Mouse (Mus musculus): Measurements from ENCODE around the gene Sema6b.
"Not testable (repeated sequence)": the region's sequence is repeated elsewhere in the genome, so short reads cannot be mapped to it uniquely, and the experiment has no call there.

Sema6b gene

DNA sequence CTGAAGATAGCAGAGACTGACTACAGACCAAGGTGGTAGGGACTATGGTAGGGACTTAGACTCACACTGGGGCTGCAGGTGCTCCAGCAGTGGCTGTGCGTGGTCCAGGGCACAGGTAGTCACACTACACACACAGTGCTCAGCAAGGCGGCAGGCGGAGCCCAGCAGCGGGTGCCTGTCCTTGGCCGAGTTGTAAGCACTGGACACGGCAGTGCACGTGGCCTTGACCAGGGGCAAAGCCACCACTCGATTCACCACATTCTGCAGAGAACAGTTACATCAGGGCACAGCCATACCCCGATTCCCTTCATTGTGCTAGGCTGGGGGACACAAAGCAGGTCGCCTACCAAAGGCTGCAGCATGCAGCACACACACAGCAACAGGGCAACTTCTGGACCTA lies 23.9 kb downstream of the Sema6b start:
- DNase-seq: no peak

DNA sequence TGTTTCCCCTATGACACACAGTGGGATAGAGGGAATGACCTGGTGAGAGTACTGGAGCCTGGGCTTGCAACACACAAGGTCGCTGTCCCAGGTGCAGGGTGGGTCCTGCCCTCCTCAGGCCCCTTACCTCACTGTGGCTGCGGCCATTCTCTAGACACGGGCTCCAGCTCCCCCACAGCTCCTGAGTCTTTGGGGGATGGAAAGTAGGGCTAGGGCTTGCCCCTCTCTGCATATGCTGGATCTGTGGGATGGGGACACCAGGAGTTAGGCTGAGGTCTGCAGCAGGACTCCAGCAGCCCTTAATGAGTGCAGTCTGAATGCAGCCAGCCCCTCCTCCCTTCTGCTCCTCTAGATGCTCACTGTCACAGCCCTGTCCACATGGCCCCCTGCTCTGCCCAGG lies 27.4 kb downstream of the Sema6b start:
- no peak for DNase-seq

DNA sequence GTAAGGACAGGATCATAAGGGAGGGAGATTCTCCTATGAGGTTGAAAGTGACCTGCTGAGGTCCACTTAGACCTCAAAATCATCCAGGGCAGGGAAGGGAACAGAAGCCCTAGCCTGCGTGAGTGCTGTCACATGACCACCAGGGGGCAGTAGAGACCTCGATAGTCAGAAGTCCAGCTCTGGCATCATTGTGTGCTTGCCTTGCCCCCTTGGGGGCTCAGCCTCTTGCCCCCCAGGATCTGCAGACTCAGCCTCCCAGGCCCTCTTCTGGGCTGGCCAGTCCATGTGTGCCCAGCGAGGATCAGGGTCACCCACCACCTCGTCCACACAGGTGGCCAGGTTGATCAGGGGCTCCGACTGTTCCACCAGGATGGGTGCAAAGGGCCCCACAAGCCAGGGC lies 28.3 kb downstream of the Sema6b start:
- DNase-seq: peak; percentile 85

DNA sequence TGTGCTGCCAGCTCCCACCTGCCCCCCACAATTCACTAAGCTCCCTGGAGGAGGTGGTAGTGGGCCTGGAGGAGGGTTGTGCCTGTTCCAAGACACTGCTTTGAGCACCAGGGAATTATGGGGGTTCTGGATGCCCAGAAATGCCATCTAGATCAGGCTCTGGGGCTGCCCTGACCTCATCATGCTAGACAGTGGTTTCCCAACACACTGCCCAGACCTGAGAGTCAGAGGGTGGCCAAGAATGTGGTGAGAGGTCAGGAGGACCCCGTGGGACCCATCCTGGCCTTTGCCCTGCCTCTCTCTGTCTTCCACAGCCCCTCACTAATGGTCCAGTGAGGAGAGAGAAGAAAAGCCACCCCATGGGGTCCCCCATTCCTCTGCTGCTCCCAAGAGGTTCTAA lies 29.1 kb downstream of the Sema6b start:
- DNase-seq: no peak

DNA sequence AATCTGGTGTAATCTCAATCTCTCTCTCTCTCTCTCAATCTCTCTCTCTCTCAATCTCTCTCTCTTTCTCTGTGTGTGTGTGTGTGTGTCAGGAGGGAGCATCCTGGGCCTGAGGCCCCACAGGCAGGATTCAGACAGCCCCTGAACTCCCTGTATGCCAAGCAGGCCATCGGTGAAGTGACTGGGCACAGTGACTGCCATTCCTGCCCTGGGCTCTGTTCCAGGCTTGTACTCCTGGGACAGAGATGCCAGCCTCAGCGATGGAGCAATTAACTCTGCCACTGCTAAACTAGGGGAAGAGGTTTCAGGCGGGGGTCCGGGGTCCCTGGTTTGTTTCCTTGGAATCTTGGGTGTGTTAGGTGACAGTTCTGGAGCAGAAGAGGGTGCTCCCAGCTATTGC lies 29.6 kb downstream of the Sema6b start:
- no peak for DNase-seq

DNA sequence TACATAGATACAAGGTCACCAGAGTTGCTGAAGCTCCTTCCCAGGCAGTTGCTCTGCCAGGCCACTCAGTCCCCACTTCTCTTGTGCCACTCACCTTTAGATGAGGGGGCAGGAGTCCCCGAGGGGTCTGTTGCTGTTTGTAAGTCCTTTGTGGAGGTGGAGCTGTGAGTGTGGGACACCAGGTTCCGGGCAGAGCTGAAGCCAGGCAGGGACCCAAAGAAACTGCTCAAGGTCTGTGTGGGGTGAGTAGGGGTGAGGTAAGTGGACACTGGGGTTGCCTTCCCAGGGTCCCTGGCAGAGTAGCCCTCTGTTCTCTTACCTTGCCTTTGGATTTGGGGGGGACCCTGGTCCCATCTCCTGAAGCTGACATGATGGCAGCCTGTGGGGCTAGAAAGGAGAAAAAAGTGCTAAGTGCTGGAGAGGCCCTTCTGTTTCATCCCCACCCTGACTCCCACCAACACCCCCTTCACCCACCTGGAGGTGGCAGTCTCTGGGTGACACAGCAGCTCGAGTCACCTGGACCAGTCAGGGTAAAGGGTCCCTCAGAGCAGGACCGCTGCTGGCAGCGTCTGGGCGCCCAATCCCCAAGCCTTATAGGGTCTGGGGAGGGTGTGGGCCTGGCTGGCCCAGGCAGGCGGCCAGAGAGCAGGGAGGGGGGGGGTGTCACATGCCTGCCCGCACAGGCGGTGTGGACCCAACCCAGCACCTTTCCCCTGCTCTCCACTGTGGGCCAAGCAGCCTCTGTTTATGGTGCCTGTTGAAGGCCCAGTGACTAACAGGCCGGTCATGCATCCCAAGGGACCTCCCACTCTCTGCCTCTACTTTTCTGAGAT lies 30.7 kb downstream of the Sema6b start, which contains the start of gene Plin4:
Plin4 (minus strand) TSS at position 585 of the 833 bp plus-strand sequence.
- no peak for DNase-seq

DNA sequence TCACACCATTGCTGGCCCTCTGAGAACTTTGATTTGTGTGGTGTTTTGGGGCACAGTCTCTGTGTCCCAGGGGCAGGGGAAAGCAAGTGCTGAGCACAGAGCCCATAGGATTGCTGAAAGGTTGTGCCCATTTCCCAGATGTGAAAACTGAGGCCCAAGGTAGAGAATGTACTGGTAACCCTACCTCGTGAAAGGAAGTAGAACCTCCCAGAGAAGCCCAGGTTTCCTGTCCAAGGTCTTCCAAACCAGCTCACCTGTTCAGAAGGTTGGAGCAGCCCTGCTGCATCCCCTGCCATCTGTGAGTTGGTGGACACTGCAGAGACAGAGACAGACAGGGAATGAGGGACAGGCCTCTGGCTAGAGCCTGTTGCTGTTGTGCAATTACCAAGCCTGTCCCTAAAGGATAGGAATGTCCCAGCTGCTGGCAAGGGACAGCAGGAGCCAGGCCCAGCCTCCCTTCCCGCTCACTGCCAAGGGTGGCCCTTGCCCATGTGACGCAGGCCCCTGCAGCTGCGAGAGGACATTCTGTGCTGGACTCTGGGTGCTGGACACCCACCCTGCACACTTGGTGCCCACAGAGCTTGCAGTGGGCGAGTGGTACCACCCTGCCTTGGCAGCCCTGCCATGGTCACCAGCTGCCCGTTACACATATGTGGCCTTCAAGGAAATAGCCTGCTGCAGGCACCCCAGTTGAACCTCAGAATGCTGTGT lies 31.7 kb downstream of the Sema6b start:
- no peak for DNase-seq

DNA sequence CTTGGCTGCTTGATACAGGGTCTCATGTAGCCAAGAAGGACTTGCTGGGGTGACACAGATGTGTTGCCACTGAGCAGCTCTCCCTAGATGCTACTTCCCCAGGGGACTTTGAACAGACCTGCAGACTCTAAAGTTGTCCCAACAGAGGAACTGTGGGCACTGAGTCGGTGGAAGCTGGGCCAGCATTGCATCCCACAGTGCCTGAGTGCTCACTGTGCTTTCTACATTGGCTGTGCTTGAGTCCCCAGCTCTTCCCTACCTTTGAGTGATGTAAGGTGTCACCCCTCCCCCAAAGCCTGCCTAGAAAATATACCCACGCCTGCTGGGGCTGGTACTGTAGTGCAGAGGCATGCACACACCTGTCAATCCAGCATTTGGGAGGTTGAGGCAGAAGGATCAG lies 32.4 kb downstream of the Sema6b start:
- DNase-seq: no peak

DNA sequence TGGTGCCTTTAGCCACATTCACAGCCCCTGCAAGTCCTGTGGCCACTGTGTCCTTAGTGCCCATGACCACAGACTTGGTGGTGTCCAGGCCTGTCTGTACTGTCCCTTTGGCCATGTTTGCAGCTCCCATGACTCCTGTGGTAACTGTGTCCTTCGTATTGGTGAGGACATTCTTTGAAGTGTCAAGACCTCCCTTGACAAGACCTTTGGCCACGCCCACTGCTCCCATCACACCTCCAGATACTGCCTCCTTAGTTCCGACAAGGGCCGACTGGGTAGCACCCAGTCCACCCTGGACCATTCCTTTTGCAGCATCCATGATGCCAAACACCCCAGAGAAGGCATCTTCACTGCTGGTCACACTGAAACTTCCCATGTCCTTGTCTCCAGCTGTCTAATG lies 33.2 kb downstream of the Sema6b start:
- no peak for DNase-seq

DNA sequence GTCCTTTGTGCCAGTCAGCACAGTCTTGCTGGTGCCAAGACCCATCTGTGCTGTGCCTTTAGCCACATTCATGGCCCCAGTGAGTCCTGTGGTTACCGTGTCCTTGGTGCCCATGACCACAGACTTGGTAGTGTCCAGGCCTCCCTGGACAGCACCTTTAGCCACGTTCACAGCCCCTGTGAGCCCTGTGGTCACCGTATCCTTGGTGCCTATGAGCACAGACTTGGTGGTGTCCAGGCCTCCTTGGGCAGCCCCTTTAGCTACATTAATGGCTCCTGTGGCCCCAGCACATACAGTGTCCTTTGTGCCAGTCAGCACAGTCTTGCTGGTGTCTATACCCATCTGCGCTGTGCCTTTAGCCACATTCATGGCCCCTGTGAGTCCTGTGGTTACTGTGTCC lies 33.7 kb downstream of the Sema6b start:
- DNase-seq: not testable (repeated sequence)

DNA sequence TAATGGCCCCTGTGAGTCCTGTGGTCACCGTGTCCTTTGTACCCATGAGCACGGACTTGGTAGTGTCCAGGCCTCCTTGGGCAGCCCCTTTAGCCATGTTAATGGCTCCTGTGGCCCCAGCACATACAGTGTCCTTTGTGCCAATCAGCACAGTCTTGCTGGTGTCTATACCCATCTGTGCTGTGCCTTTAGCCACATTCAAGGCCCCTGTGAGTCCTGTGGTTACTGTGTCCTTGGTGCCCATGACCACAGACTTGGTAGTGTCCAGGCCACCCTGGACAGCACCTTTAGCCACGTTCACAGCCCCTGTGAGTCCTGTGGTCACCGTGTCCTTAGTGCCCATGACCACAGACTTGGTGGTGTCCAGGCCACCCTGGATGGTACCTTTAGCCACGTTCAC lies 35.3 kb downstream of the Sema6b start:
- DNase-seq: not testable (repeated sequence)

DNA sequence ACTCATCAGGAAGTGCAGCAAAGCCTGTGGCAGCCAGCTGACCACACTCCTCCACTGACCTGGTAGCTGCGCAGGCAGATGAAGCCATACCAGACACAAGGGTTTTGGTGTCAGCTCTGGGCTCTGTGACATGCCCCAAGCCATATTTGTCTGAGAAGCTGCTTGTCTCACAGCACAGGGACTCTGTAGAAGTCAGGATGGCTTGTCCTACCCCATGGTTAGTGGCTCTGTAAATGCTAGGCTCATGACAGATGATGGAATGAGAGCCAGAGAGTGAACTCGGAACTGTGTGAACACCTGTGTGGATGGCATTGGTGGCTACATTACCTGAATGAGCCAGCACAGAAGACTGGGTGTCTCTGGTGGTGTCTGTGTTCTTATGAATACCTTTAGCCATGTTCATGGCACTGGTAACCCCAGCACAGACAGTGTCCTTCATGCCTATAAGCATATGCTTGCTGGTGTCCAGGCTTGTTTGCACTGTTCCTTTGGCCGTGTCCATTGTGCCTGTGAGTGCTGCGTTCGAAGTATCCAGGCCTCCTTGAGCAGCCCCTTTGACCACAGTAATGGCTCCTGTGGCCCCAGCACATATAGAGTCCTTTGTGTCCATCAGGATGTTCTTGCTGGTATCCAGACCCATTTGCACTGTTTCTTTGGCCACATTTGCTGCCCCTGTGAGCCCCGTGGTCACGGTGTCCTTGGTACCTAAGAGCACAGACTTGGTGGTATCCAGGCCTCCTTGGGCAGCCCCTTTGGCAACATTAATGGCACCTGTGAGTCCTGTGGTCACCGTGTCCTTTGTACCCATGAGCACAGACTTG lies 36.5 kb downstream of the Sema6b start:
- no peak for DNase-seq

DNA sequence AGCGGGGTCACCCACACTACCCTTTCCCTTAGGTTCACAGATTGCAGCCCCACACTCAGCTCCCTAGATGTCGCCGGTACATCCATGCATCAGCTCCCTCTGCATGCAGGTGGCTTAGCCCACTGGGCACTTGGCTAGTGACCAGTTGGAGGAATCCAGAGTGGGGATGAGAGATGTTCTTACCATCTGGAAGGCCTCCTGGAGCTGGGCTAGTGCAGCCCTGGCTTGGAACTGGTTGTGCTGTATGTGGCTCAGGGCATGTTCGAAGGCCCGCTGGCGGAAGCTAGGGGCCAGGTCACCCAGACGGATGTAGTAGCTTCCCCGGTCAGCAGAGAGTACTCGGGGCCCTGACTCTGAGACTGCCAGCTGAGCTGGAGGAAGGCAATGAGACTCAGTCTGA lies 37.2 kb downstream of the Sema6b start:
- no peak for DNase-seq

DNA sequence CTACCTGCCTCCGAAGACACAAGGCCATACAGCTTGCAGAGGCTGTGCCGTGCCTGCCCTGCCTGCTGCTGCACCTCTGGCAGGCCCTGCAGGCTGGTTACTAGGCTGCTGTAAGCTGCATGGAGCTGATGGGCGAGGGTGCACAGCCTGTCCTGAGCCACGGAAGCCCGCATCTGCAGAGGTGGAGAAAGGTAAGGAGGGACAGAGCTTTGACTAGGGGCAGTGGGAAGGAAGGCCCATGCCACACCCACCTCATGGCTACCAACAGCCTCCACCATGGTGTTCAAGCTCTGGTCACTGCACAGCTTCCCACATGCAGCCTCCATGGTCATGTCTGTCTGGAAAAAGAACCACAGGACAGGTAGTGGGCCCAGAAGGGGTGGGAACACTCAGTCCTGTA lies 38.0 kb downstream of the Sema6b start:
- no peak for DNase-seq

DNA sequence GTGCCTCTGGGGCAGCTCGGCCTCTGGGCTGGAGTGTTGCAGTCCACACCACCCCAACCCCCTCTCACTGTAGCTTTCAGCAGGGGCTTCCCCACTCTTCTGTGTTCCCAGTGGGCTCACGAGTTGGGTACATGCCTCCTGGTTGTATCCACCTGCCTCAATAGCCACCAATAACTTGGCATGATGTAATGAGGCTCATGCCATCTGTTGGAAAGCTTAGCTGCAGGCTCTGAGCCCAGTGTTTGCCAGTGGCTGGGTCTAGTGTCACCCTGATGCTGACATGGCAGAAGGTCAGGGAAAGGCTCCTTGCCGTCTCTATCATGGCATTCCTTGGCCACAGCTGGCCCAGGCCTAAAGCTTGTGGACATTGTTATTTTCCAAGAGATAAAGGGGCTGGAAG lies 39.3 kb downstream of the Sema6b start:
- DNase-seq: no peak

DNA sequence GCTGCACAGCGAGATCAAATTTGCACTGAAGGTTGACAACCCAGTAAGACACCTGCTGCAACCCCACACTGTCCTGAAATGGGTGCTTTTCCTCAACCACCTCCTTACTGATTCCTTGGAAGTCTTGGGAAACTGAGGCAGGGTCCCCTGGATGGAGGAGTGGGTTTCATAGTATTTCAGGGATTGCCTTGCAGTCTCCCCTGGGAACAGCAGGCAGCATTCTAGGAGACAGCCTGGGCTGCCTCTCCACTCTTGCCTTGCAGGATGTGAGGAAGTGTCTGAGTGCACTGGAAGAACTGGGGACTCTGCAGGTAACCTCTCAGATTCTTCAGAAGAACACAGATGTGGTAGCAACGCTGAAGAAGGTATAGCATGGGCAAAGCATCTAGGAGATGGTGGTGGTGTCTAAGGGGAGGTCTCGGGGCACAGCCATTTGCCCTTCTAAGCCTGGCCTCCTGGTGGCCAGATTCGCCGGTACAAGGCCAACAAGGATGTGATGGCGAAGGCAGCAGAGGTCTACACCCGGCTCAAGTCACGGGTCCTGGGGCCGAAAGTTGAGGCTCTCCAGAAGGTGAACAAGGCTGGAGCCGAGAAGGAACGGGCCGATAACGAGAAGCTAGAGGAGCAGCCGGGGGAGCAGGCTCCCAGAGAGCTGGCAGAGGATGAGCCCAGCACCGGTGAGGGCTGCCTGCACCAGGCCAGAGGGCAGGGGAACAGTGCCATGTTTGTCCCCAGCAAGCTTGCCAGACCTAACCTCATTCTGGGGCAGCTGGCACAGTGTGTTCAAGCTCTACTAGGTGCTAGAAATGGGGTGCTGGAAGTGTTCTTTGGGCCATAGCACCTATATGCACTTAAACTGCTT lies 41.2 kb downstream of the Sema6b start:
- no peak for DNase-seq

DNA sequence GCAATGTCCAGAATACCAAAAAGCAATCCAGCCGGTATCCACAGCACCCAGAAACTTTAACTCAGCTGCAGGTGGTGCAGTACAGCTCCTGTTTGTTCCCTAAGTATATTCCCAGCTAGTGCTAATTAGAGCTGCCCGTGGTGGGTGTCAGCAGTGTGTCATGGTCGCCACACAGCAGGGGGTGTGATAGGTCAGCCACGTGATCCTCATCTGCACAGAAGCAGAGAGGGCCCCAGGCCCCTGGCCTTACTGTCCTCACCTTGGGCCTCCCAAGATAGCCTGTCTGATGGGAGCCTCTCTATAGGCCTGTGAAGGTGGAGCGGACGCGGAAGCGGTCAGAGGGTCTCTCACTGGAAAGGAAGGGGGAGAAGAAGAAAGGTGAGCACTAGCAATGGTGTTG lies 42.0 kb downstream of the Sema6b start:
- no peak for DNase-seq

DNA sequence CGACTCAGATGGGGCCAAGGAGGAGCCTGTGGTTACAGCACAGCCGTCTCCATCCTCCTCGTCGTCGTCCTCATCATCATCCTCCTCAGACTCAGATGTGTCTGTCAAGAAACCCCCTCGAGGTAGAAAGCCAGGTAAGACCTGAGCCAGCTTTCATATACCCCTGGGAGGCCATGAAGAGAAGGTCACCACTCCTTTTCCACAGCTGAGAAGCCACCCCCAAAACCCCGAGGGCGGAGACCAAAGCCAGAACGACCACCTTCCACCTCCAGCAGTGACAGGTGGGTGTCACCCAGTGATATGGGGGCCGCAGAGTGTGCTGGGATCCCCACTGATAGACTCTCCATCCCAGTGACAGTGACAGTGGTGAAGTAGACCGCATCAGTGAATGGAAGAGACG lies 43.3 kb downstream of the Sema6b start:
- DNase-seq: no peak

DNA sequence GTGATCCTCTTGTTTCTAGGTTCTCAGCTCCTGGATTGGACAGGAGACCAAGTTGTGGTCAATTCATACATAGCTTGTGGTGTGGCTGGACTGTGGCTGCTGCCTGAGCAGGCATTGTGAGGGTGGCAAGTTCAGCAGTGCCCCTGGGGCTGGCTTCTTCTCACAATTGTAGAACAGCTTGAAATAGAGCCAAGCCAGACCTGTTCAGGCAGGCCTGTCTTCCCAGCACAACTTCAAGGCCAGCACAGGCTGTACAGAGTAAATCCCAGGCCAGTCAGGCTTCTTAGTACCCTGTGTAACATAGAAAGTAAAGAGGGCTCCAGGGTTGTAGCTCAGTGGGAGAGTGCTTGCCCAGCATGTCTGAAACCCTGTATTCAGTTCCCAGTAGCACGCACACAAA lies 47.3 kb downstream of the Sema6b start:
- DNase-seq: no peak

DNA sequence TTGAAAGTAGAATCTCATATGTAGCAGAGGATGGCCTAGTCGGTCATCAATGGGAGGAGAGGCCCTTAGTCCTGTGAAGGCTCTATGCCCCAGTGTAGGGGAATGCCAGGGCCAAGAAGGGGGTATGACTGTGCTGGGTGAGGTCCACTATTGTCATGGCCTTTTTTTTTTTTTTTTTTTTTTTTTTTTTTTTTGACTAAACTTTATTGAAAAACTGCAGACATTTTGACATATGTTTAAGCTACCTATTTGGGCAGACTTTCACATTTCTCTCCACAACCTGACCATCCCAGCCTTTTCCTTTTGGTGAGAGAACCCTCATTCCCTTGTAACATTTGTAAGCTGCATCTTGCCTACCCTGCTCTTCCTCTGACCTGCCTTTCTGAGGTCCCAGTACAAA lies 47.8 kb downstream of the Sema6b start:
- no peak for DNase-seq

DNA sequence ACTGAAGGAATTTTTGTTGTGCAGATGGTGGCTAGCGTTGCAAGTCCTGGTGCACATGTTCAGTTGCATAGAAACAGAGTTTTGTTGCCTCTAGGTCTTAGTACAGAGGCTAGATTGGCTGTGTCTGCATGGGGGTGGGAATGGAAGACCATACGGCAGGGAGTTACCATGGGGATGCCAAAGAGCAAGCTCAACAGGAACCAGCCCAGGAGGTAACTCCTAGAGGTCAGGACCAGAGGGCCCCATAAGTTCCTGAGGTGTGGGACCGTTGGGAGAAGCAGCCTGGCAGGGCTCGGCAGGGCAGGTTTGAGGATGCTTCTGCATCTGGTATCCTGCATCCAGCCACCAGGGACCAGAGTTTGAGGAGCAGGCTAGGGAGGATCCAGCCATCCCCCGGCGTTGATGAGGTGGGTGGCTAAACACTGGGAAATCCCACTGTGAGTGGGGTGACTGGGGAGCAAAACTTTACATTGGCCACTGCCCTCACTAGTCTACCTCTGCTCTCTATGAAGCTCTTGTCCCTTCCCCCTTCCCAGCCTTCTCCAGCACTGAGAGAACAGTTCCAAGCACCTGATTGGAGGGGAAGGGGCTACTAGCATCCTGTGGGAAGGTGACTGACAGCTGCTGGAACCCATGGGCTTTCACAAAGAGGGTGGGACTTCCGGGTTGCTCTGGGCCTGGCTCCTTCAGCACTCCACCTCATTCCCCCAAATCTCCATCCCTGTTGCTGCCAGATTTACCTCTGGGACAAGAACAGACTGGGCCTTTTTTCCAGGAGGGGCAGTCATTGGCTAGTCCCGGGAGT lies 59.2 kb downstream of the Sema6b start:
- DNase-seq: peak; percentile 92

DNA sequence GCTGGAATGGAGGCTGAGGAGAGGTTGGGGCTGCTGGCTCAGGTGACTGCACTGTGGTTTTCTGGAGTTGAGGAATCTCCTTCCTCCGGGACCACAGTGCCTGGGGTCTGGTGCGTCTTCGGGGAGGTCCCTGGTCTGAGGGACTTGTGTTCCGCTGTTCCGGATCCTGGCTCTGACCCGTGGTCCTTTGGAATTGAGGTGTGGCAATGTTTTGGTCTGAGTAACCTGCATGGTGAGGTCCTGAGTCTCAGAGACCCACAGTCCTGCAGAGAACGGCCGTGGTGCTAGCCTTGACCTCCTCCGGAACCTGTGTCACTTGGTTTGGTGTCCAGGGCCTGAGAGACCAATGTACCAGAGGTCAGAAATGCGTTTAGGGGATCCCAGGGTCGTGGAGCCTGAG lies 60.2 kb downstream of the Sema6b start:
- no peak for DNase-seq
